Mouse (Mus musculus) gastrocnemius, postnatal 25 days (tissue): ENCODE measurements around the gene Klc3. TPM values are rescaled to one million over a fixed set of nuclear protein-coding genes. Genes with fewer than 3 reads are reported as not detected.

ENCODE experiments used
- DNase-seq: peaks from one replicate; pipeline ENCODE4 v3.0.0; 2022
- microRNA-seq, 2 experiments: library from miRNA; unstranded; fragments of <30 nt; microRNA quantifications; one replicate each; pipeline ENCODE4 v1.2.0; 2021; ENCODE audit warnings: borderline replicate concordance in 2 of 2
- total RNA-seq, 2 experiments: library from RNA; stranded (reverse); gene quantifications; 1 replicate in 1 of 2; 2 replicates in 1 of 2; pipeline ENCODE4 v1.2.3; 2021

Klc3 gene
- total RNA-seq, 2 experiments from 2014 or later = 0.43 TPM; not detected in 1

GRCm38 (mm10) chr7:19359892-19360641 lies 43.8 kb downstream of the Klc3 start:
- DNase-seq = peak; percentile 72

DNA sequence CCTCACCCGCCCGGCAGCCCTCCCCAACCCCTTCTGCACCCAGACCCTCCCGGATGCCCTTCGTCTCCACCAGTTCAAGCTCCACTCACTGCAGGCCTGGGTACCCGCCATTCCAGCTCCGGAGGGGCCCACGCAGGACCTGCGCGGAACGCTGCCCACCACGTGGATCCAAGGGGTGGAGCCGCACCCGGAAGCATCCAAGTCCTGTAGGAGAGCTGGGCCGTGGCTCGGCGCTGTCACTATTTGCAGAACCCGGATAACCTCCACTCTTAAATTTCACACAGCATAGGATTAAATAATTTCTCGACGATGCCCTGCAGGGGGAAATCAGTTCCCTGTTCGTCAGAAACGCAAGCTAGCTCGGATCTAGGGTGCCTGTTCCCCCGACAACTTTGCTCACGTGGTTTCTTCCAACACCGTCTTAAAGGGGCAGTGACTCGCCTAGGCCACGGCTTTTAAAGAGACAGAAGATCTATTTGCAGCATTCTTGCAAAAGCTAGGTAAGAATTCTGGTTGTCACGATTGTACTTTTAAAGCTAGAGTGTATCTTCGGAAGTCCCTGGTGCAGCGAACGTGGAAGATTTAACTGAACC lies 44.5 kb downstream of the Klc3 start, which contains the start of the genes Cd3eap and Ppp1r13l:
TSS of gene Cd3eap (minus strand) at position 185 of the 593 bp plus-strand sequence.
TSS of gene Ppp1r13l (plus strand) at position 451 of the 593 bp plus-strand sequence.
- DNase-seq = peak; percentile 85

DNA sequence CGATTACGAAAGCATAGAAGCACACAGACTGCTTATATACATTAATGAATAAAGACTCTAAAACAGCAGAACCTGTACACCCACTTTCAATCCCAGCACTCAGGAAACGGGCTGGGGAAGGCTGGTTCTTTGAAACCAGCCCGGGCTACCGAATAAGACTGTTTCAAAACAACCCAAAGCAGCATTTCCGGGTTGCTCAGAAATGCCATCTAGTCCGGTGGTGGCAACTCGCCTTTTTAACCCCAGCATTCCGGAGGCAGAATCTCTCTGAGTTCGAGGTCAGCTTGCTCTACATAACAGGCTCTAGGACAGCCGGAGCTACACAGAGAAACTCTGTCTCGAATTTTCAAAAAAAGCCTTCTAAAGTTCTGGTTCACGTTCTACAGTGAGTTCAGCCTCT lies 45.3 kb downstream of the Klc3 start:
- no peak for DNase-seq

DNA sequence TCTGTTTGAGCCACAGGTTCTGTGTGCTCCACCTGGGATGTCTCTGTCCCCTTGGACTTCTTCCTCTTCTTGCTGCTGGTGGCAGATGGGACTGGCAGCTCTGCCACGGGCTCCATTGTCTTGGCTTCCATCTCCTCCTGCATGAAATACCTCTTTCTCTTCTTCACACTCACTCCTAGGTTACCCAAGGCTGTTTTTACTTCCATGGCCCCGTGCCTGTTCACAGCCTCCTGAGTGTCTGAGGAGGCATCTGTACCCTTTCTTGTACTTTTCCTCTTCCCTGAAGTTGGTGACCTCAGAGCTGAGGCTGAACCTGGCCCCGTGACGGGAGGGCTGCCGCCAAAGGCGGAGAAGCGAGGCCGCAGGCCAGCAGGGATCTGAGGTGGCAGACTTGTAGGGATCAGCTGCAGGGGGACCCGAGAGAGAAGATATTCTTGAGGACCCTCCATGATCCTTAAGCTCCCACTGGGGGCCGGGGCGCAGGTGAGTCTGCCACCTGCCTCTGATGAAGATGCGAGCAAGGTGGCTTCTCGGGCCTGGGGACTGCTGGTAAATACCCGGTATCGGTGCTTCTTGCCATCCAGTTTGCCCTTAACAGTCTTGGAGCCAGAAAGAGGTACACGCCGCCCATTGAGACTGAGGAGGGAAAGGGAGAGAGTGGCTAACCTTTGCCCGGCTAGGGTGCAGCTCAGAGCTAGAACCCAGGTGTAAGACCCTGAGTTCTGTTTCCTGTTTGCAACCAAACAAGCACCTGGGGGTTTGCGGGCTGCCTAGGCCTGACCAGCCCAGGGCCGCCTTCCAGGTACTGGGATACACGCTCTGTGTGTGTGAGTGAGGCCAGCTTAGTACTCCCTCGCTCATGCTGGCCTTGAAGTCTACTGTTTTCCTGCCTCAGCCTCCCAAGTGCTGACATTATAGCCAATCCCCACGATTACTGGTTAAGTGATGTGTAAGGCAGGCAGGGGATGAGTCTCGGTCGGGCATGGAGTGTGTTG lies 46.2 kb downstream of the Klc3 start:
- no peak for DNase-seq

DNA sequence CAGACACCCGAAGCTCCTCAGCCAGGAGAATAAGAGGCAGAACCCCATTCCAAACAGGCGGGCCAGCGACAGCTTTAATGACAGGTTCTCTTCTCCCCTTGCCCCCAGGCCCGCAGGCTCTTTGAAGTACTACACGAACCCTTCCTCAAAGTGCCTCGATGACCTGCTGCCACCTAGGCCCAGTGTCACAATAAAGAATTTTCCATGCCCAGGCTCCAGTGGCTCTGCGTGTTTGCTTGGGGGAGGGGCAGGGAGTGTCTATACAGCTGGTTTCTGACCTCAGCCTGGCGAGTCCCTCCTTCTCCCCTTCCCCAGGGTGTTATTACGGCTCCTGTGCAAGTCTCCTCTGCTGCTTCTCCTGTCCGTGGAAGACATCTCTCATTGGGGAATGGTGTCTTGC lies 47.6 kb downstream of the Klc3 start:
- DNase-seq = no peak

DNA sequence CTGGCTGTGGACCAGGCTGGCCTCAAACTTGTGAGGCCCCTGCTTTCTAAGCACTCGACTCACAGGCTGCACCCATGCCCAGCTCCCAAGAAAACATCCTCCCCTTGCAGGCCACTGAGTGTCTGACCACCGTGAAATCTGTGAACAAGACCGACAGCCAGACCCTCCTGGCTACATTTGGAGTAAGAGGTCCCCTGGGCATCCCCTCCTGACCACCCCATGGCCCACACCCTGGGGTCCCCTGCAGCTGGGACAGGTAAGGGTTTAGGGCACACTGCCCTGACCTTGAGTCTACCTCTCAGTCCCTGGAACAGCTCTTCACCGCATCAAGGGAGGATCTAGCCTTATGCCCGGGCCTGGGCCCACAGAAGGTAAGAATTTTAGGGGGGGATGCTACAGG lies 48.9 kb downstream of the Klc3 start:
- no peak for DNase-seq

- DNase-seq = no peak
Observed at GRCm38 (mm10) chr7:19350221-19350620, 53.7 kb downstream of the Klc3 start.

DNA sequence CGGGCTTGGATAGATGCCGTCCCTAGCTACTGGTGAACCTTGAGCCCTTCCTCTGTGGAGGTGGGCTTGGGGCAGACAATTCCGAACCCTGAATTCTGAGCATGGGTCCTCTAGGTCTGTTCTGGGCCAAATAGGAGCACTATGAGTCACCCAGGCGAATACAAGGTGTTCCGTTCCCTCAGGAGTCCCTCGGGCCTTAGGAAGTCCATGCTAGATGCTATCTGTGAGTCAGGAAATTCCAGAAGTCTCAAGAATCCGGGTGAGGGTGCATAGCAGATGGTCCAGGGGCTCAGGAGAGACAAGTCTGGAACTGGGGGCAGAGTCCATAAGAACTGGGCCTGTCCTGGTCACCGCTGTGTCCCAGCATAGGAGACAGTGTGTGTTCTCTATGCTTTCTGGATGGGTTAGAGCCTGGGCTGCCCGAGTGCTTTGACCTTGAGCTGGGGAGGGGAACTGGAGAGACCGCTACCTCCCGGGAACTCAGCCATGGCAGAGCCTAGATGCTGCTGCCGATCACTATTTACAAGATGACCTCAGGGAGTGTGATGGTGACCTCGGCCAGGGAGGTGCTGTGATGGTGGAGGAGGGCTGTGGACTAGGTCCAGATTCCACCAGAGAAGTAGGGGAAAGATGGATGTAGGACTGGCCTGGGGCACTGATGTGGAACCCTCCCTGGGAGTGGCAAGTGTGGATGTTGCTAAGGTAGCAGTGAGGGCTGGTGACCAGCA lies 54.6 kb downstream of the Klc3 start:
- no peak for DNase-seq

DNA sequence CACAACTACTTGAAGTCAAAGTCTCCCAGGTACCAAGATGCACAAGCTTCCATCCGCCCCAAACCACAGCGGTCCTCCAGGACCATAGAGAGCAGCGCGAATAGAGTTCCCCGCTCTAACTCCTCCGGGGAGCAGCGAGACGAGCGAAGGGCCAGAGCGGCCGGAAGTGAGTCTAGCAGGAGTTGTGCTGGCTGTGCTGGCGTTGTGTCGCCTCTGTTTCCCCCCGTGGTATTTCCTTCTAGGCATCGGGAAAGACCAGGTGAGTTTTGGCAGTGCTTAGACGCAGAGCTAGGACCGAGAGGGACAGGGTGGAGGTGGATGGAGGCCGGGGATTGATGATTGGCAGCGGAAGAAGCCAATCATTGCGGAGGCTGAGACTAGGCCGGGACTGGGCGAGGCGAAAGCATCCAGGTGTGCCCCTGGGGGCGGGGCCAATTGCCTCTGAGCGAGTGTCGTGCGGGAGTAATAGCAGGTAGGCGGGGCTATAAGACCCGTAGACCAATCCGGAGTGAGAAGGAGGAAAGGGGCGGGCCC lies 58.9 kb downstream of the Klc3 start:
- DNase-seq = peak; percentile 95

Small RNA genes lying within 50 kb of the gene (microRNA-seq; reads per million reads assigned to microRNA genes)
- gene Mir343 = 0 reads per million in 2 experiments

Other genes starting within 250 kb of the Klc3 start
- gene Gipr, start 238.0 kb downstream of the Klc3 start, total RNA-seq = not detected
- gene Eml2, start 227.7 kb downstream of the Klc3 start, total RNA-seq = 1 to 10 TPM; 8.4 to 9.4 TPM
- gene Gpr4, start 191.6 kb downstream of the Klc3 start, total RNA-seq = 1 to 10 TPM; 1.7 to 2.4 TPM
- gene Opa3, start 175.8 kb downstream of the Klc3 start, total RNA-seq = 10 to 100 TPM; 39.4 to 41.3 TPM
- 10 to 100 TPM; 16.3 to 18.0 TPM for gene Vasp, start 132.3 kb downstream of the Klc3 start, total RNA-seq
- not detected for gene Ppm1n, start 124.0 kb downstream of the Klc3 start, total RNA-seq
- gene Rtn2, start 121.5 kb downstream of the Klc3 start, total RNA-seq = 100 to 1,000 TPM; 943 to 950 TPM
- gene Fosb, start 94.1 kb downstream of the Klc3 start, total RNA-seq = under 1 TPM; 0.43 to 0.64 TPM
- 10 to 100 TPM; 21.5 to 25.4 TPM for gene Ercc1, start 59.3 kb downstream of the Klc3 start, total RNA-seq
- 10 to 100 TPM in 1 of 2 experiments, 1 to 10 TPM in 1; 8.5 to 10.1 TPM for gene Cd3eap, start 44.6 kb downstream of the Klc3 start, total RNA-seq
- 1 to 10 TPM; 2.6 TPM for gene Ppp1r13l, start 44.4 kb downstream of the Klc3 start, total RNA-seq
- 1 to 10 TPM; 7.8 to 8.8 TPM for gene Ercc2, start 22.1 kb downstream of the Klc3 start, total RNA-seq
- over 10,000 TPM; 37,777 to 44,473 TPM for gene Ckm, start 672 bp upstream of the Klc3 start, total RNA-seq
- 10 to 100 TPM; 13.2 to 13.8 TPM for gene Mark4, start 54.7 kb upstream of the Klc3 start, total RNA-seq
- gene Exoc3l2, start 59.2 kb upstream of the Klc3 start, total RNA-seq = under 1 TPM; 0.56 to 0.67 TPM
- 1 to 10 TPM; 1.7 to 1.9 TPM for gene Bloc1s3, start 104.3 kb upstream of the Klc3 start, total RNA-seq
- 10 to 100 TPM in 1 of 2 experiments, 1 to 10 TPM in 1; 8.8 to 10.6 TPM for gene Trappc6a, start 104.3 kb upstream of the Klc3 start, total RNA-seq
- not detected for gene Nkpd1, start 113.7 kb upstream of the Klc3 start, total RNA-seq
- 10 to 100 TPM; 34.5 to 38.6 TPM for gene Ppp1r37, start 159.0 kb upstream of the Klc3 start, total RNA-seq
- under 1 TPM; 0.28 to 0.40 TPM for gene Zfp296, start 173.2 kb upstream of the Klc3 start, total RNA-seq
- 10 to 100 TPM; 58.1 to 58.5 TPM for gene Gemin7, start 173.5 kb upstream of the Klc3 start, total RNA-seq
- gene Clasrp, start 200.4 kb upstream of the Klc3 start, total RNA-seq = 10 to 100 TPM; 11.2 to 12.4 TPM
- 1 to 10 TPM; 4.4 to 5.8 TPM for gene Relb, start 225.3 kb upstream of the Klc3 start, total RNA-seq